9 mouse cellular contexts compared by ENCODE assay signal in genomic region chr13:42884033-42884724, GRCm38 (mm10).
DNase-seq lines count a peak whose midpoint lies in the region; ATAC-seq and TF ChIP-seq lines count a peak whose summit lies in the region.
"Had no signal": no experiment of that assay in that cellular context is flagged by ENCODE, and none has a peak within 500 bp of the region (broad histone marks: within the 10 kb centered on the region; RNA-seq: fewer than 3 reads in every experiment).

No protein-coding gene starts in this region.

- H3K4me1 ChIP-seq in lung, adult 2 months (ENCODE audit: control insufficient read depth, insufficient read depth, low read length) = peaks cover 16% of the 10 kb centered on the region
- no peaks in the 10 kb centered on the region for H3K4me1 ChIP-seq in heart, embryonic 16.5 days (ENCODE audit: control insufficient read depth, insufficient read depth, low read length)
- no peaks in the 10 kb centered on the region for H3K4me1 ChIP-seq in thymus, adult 2 months (replicated peaks; ENCODE audit: control insufficient read depth, insufficient read depth, low read length)
- H3K4me1 ChIP-seq in limb, embryonic 10.5 days = 0 out of 2 replicates have a peak, but pooled peaks cover 5% of the 10 kb centered on the region

- 28% methylated on average over 14 of the region's 14 CpGs for WGBS in lung, adult 2 months
- 54% methylated on average over 14 of the region's 14 CpGs for WGBS in heart, embryonic 16.5 days
- WGBS in thymus, adult 2 months = 63% methylated on average over 14 of the region's 14 CpGs
- 69% methylated on average over 14 of the region's 14 CpGs for WGBS in limb, embryonic 10.5 days

- H3K9ac ChIP-seq in heart, embryonic 16.5 days (ENCODE audit: low read length) = no peak overlapping the region

- TF ChIP-seq POLR2A in lung, adult 2 months (IDR thresholded peaks at IDR 0.05; ENCODE audit: borderline replicate concordance, extremely low read depth, low read depth, low read length) = no peak
- TF ChIP-seq POLR2A in thymus, adult 2 months (IDR thresholded peaks at IDR 0.05; ENCODE audit: control insufficient read depth, extremely low read depth, insufficient read depth, low read length, poor library complexity) = no peak

- DNase-seq in lung, adult 2 months = no peak
- no peak for DNase-seq in lung, postnatal 14 days
- DNase-seq in kidney, postnatal 10 days = peak; percentile 35
- no peak for DNase-seq in thymus, adult 2 months
- DNase-seq in layer of hippocampus, postnatal 25 days (ENCODE audit: extremely low spot score in 1 of 2, low spot score in 1 of 2) = no peak
- no peak for DNase-seq in limb, embryonic 10.5 days (ENCODE audit: low spot score)
- DNase-seq: thymus, postnatal 4 days had no signal

- no peak for ATAC-seq in heart, embryonic 16.5 days (replicated peaks; ENCODE audit: extremely low read depth, insufficient read depth, low FRiP score)
- ATAC-seq: Patski had no signal

- TF ChIP-seq CTCF in lung, adult 2 months (IDR thresholded peaks at IDR 0.05; ENCODE audit: insufficient read depth, low read length) = 0 out of 2 replicates have a peak, but pooled peaks have one; percentile 7
- no peak for TF ChIP-seq CTCF in thymus, adult 2 months (IDR thresholded peaks at IDR 0.05; ENCODE audit: borderline replicate concordance, control insufficient read depth, extremely low read depth, insufficient read depth, low read length, poor library complexity)

- no peak overlapping the region for H3K4me3 ChIP-seq in lung, adult 2 months (replicated peaks; ENCODE audit: extremely low read depth, low read depth, low read length)
- H3K4me3 ChIP-seq in heart, embryonic 16.5 days (ENCODE audit: low read length) = no peak overlapping the region
- H3K4me3 ChIP-seq in thymus, adult 2 months (ENCODE audit: control insufficient read depth, insufficient read depth, low read length) = no peak overlapping the region
- H3K4me3 ChIP-seq in limb, embryonic 10.5 days = no peak overlapping the region

- H3K36me3 ChIP-seq in heart, embryonic 16.5 days (ENCODE audit: control insufficient read depth, insufficient read depth) = no peaks in the 10 kb centered on the region
- H3K36me3 ChIP-seq in thymus, adult 2 months (ENCODE audit: control insufficient read depth, insufficient read depth, low read length) = no peaks in the 10 kb centered on the region
- no peaks in the 10 kb centered on the region for H3K36me3 ChIP-seq in limb, embryonic 10.5 days

- no peaks in the 10 kb centered on the region for H3K27me3 ChIP-seq in heart, embryonic 16.5 days (ENCODE audit: control insufficient read depth, insufficient read depth, low read length)
- no peaks in the 10 kb centered on the region for H3K27me3 ChIP-seq in thymus, adult 2 months (ENCODE audit: control insufficient read depth, insufficient read depth, low read length)
- no peaks in the 10 kb centered on the region for H3K27me3 ChIP-seq in limb, embryonic 10.5 days (ENCODE audit: low read depth, poor library complexity, severe bottlenecking)

- H3K9me3 ChIP-seq in heart, embryonic 16.5 days (replicated peaks; ENCODE audit: control insufficient read depth, low read length) = no peaks in the 10 kb centered on the region
- no peaks in the 10 kb centered on the region for H3K9me3 ChIP-seq in limb, embryonic 10.5 days (replicated peaks)

- no peak overlapping the region for H3K27ac ChIP-seq in heart, embryonic 16.5 days (ENCODE audit: low read length)
- H3K27ac ChIP-seq in thymus, adult 2 months (ENCODE audit: control insufficient read depth, insufficient read depth, low read length) = no peak overlapping the region
- H3K27ac ChIP-seq in limb, embryonic 10.5 days = no peak overlapping the region

- peak overlapping the region; percentile 14; the same call in 1 of the 2 replicates for H3K4me2 ChIP-seq in heart, embryonic 16.5 days (ENCODE audit: low read depth, low read length)
